Mouse (Mus musculus): ENCODE measurements around the gene Clic5. TPM values are rescaled to one million over a fixed set of nuclear protein-coding genes. Genes with fewer than 3 reads are reported as not detected.
A peak's percentile ranks its signal among the peaks of the same experiment; 100 is the strongest.

Gene Clic5
- polyA plus RNA-seq, 1 experiment from 2014 or later = 15.3 TPM

DNA sequence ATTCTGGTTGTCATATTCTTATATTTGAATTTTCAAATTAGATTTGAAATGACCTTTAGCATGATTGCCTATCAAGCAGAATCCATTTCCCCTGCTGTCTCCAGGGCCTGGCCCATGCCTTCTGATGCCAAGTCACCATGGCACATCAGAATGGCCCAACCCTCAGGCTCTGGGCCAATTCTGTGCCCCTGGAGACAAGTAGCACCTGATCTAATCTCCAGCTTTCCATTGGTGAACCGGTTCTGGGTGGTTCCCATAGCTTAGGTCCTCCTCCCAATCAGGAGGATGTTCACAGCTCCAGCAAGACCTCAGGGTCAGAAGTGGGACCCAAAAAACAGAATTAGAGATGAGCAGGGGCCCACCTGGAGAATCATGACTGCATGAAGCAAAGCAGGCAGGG lies 30.2 kb upstream of the Clic5 start:
- ATAC-seq (ENCODE audit: insufficient number of reproducible peaks, insufficient read depth, low FRiP score, low read depth) = no peak
- 59% methylated on average over 1 of the region's 1 CpGs for WGBS

DNA sequence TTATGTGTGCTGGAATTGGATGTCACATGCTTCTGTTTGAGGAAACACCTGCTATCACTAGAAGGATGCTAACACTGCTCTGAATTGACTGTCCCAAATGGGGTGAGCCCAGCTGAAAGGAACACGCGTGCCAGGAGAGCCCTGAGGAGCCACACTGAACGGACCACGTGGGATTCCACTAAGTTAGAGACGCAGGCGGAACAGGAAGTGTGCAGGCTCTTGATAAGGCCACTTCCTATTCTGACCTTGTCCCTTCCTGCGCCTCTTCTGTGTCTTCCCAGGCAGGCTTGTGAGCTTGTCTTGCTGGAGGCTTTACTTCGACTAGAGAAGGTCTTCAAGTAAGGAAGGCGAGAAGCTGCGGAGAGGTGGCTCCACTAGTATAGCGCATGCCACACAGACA lies 27.9 kb upstream of the Clic5 start:
- H3K9me3 ChIP-seq (ENCODE audit: control insufficient read depth, low read length) = 0 out of 2 replicates have a peak, but pooled peaks cover 3% of the 10 kb centered on the region
- no peak overlapping the region for H3K4me3 ChIP-seq (ENCODE audit: control insufficient read depth in 1 of 2, insufficient read depth in 1 of 2, low read depth in 1 of 2, low read length in 2 of 2)
- no peaks in the 10 kb centered on the region for H3K27me3 ChIP-seq (ENCODE audit: control insufficient read depth, insufficient read depth, low read length)
- peaks cover 2 to 7% of the 10 kb centered on the region in 2 experiments; a peak in 3 of 4 replicates for H3K4me1 ChIP-seq (ENCODE audit: control insufficient read depth in 2 of 2, insufficient read depth in 2 of 2, low read length in 2 of 2)
- no peak overlapping the region for H3K9ac ChIP-seq (ENCODE audit: low read length)
- 82% methylated on average over 11 of the region's 11 CpGs for WGBS
- H3K4me2 ChIP-seq (ENCODE audit: low read length) = no peak overlapping the region
- H3K36me3 ChIP-seq (ENCODE audit: control insufficient read depth, insufficient read depth, low read length) = no peaks in the 10 kb centered on the region
- no peak for ATAC-seq (ENCODE audit: insufficient number of reproducible peaks, insufficient read depth, low FRiP score, low read depth)
- no peak overlapping the region for H3K27ac ChIP-seq (replicated peaks in 1 of 2; ENCODE audit: control insufficient read depth in 1 of 2, insufficient read depth in 1 of 2, low read depth in 2 of 2, low read length in 2 of 2)

More for the DNA sequence above, 30.2 kb upstream of the Clic5 start:
- no peaks in the 10 kb centered on the region for H3K27me3 ChIP-seq (ENCODE audit: control insufficient read depth, insufficient read depth, low read length)
- no peak overlapping the region for H3K27ac ChIP-seq (replicated peaks in 1 of 2; ENCODE audit: control insufficient read depth in 1 of 2, insufficient read depth in 1 of 2, low read depth in 2 of 2, low read length in 2 of 2)
- no peak overlapping the region for H3K4me3 ChIP-seq (ENCODE audit: control insufficient read depth in 1 of 2, insufficient read depth in 1 of 2, low read depth in 1 of 2, low read length in 2 of 2)
- no peak overlapping the region for H3K4me2 ChIP-seq (ENCODE audit: low read length)
- H3K9ac ChIP-seq (ENCODE audit: low read length) = no peak overlapping the region
- 0 out of 2 replicates have a peak, but pooled peaks cover 3% of the 10 kb centered on the region for H3K9me3 ChIP-seq (ENCODE audit: control insufficient read depth, low read length)
- H3K4me1 ChIP-seq (ENCODE audit: control insufficient read depth in 2 of 2, insufficient read depth in 2 of 2, low read length in 2 of 2) = peaks cover 2 to 7% of the 10 kb centered on the region in 2 experiments
- no peaks in the 10 kb centered on the region for H3K36me3 ChIP-seq (ENCODE audit: control insufficient read depth, insufficient read depth, low read length)

DNA sequence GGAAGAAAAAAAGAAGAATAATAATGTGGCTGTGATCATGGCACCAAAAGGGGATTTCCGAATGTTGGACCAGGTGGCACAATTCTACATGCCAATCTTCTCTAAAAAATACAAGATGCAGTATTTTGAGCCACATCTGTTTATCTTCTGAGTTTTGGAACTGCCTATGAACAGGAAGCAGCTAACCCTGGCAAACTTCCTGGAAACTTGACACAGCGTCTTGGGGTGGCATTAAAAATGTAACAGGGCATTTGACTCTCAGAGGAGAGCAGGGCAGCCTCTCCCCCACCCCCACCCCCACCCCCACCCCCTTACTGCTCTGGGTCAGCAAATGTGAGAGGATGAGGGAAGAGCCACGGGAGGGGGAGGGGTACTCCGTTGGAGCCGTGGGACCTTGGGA lies 25.9 kb upstream of the Clic5 start:
- no peak overlapping the region for H3K4me3 ChIP-seq (ENCODE audit: control insufficient read depth in 1 of 2, insufficient read depth in 1 of 2, low read depth in 1 of 2, low read length in 2 of 2)
- no peak overlapping the region for H3K27ac ChIP-seq (replicated peaks in 1 of 2; ENCODE audit: control insufficient read depth in 1 of 2, insufficient read depth in 1 of 2, low read depth in 2 of 2, low read length in 2 of 2)
- peaks cover 4 to 7% of the 10 kb centered on the region in 2 experiments for H3K4me1 ChIP-seq (ENCODE audit: control insufficient read depth in 2 of 2, insufficient read depth in 2 of 2, low read length in 2 of 2)
- H3K4me2 ChIP-seq (ENCODE audit: low read length) = peak overlapping the region; percentile 40
- 0 out of 2 replicates have a peak, but pooled peaks cover 3% of the 10 kb centered on the region for H3K9me3 ChIP-seq (ENCODE audit: control insufficient read depth, low read length)
- no peak overlapping the region for H3K9ac ChIP-seq (ENCODE audit: low read length)
- no peak for ATAC-seq (ENCODE audit: insufficient number of reproducible peaks, insufficient read depth, low FRiP score, low read depth)
- 19% methylated on average over 5 of the region's 5 CpGs for WGBS
- no peaks in the 10 kb centered on the region for H3K27me3 ChIP-seq (ENCODE audit: control insufficient read depth, insufficient read depth, low read length)
- H3K36me3 ChIP-seq (ENCODE audit: control insufficient read depth, insufficient read depth, low read length) = no peaks in the 10 kb centered on the region

DNA sequence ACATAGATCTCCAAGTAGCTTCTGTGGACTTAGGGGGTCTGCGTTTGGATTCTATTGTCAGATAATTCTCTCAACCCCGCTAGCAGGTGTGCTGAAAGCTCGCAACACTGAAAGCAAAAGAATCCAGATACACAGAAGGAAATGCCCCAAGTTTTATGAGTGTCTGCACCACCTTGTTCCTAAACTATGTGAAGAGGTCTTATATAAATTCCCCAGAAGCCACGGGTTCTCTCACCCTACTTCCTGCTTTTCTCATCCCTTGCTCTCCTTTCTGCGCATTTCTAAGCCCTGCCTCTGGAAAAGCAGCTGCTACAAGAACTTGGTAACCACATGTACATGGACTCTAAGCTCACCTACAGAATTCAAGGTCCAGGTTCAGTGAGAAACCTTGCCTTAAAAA lies 25.4 kb upstream of the Clic5 start:
- Histone ChIP-seq H3K27me3 (ENCODE audit: control insufficient read depth, insufficient read depth, low read length) (no peaks in the 10 kb centered on the region), H3K9ac (ENCODE audit: low read length) (no peak overlapping the region), H3K4me3 (ENCODE audit: control insufficient read depth in 1 of 2, insufficient read depth in 1 of 2, low read depth in 1 of 2, low read length in 2 of 2) (no peak overlapping the region), H3K36me3 (ENCODE audit: control insufficient read depth, insufficient read depth, low read length) (no peaks in the 10 kb centered on the region), H3K27ac (replicated peaks in 1 of 2; ENCODE audit: control insufficient read depth in 1 of 2, insufficient read depth in 1 of 2, low read depth in 2 of 2, low read length in 2 of 2) (no peak overlapping the region), H3K4me2 (ENCODE audit: low read length) (peak overlapping the region; percentile 40), H3K4me1 (ENCODE audit: control insufficient read depth in 2 of 2, insufficient read depth in 2 of 2, low read length in 2 of 2) (peaks cover 4 to 7% of the 10 kb centered on the region in 2 experiments), H3K9me3 (ENCODE audit: control insufficient read depth, low read length) (0 out of 2 replicates have a peak, but pooled peaks cover 3% of the 10 kb centered on the region)
- 60% methylated on average over 5 of the region's 5 CpGs for WGBS
- no peak for ATAC-seq (ENCODE audit: insufficient number of reproducible peaks, insufficient read depth, low FRiP score, low read depth)

DNA sequence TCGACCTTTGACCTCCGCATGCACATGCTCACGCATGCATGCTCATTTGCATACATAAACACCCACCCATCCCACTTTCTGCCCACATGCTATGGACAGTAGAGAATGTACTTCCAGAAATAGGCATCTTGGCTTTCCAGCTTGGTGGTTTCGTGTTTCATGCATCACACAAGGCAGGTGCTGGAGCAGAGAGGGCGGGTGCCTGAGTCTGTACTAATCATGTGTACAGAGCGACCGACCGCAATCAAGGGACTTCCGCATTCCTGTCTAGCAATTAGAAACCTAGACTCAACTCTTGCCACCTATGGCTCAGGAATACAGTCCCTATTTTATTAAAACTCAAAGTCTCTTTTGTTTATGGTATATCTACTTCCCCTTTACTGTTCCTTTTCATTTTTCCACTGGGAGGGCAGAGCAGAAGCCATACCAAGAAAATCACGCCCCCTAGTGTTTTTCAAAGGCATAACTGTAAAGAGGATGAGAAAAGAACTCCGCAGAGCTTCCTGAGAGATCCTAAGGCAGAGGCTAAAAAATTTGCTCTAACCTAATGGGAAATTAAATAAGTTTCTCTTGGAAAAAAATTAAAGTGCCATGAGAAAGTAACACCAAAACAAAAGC lies 22.5 kb upstream of the Clic5 start:
- no peak for ATAC-seq (ENCODE audit: insufficient number of reproducible peaks, insufficient read depth, low FRiP score, low read depth)
- H3K4me2 ChIP-seq (ENCODE audit: low read length) = no peak overlapping the region
- no peak overlapping the region for H3K27ac ChIP-seq (replicated peaks in 1 of 2; ENCODE audit: control insufficient read depth in 1 of 2, insufficient read depth in 1 of 2, low read depth in 2 of 2, low read length in 2 of 2)
- 70% methylated on average over 11 of the region's 11 CpGs for WGBS
- H3K4me1 ChIP-seq (ENCODE audit: control insufficient read depth in 2 of 2, insufficient read depth in 2 of 2, low read length in 2 of 2) = peaks cover 4 to 11% of the 10 kb centered on the region in 2 experiments
- H3K4me3 ChIP-seq (ENCODE audit: control insufficient read depth in 1 of 2, insufficient read depth in 1 of 2, low read depth in 1 of 2, low read length in 2 of 2) = no peak overlapping the region
- 0 out of 2 replicates have a peak, but pooled peaks cover 3% of the 10 kb centered on the region for H3K9me3 ChIP-seq (ENCODE audit: control insufficient read depth, low read length)
- H3K36me3 ChIP-seq (ENCODE audit: control insufficient read depth, insufficient read depth, low read length) = no peaks in the 10 kb centered on the region
- no peaks in the 10 kb centered on the region for H3K27me3 ChIP-seq (ENCODE audit: control insufficient read depth, insufficient read depth, low read length)
- no peak overlapping the region for H3K9ac ChIP-seq (ENCODE audit: low read length)

DNA sequence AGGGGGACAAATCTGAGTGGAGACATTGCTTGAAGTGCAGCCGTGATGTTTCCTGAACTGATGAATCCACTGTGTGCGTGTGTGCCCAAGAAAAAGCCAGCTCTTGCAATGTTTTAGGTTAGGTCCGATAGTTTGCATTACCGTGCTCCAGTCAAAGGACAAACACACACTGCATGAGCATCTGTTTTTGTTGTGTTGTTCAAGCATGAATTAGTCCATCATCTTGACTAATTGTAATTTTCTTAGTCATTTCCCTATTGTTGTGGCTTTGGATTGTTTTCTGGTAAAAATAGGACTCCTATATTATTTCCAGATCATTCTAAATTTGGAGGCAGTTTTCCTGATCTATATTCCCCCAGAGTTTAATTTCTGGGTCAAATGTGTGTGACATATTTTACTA lies 18.7 kb upstream of the Clic5 start:
- peaks cover 2 to 5% of the 10 kb centered on the region in 2 experiments; a peak in 2 of 4 replicates for H3K4me1 ChIP-seq (ENCODE audit: control insufficient read depth in 2 of 2, insufficient read depth in 2 of 2, low read length in 2 of 2)
- H3K9me3 ChIP-seq (ENCODE audit: control insufficient read depth, low read length) = no peaks in the 10 kb centered on the region
- no peaks in the 10 kb centered on the region for H3K36me3 ChIP-seq (ENCODE audit: control insufficient read depth, insufficient read depth, low read length)
- H3K27ac ChIP-seq (replicated peaks in 1 of 2; ENCODE audit: control insufficient read depth in 1 of 2, insufficient read depth in 1 of 2, low read depth in 2 of 2, low read length in 2 of 2) = no peak overlapping the region
- H3K4me2 ChIP-seq (ENCODE audit: low read length) = no peak overlapping the region
- ATAC-seq (ENCODE audit: insufficient number of reproducible peaks, insufficient read depth, low FRiP score, low read depth) = no peak
- H3K4me3 ChIP-seq (ENCODE audit: control insufficient read depth in 1 of 2, insufficient read depth in 1 of 2, low read depth in 1 of 2, low read length in 2 of 2) = no peak overlapping the region
- H3K9ac ChIP-seq (ENCODE audit: low read length) = no peak overlapping the region
- WGBS = 92% methylated on average over 4 of the region's 4 CpGs
- H3K27me3 ChIP-seq (ENCODE audit: control insufficient read depth, insufficient read depth, low read length) = no peaks in the 10 kb centered on the region

DNA sequence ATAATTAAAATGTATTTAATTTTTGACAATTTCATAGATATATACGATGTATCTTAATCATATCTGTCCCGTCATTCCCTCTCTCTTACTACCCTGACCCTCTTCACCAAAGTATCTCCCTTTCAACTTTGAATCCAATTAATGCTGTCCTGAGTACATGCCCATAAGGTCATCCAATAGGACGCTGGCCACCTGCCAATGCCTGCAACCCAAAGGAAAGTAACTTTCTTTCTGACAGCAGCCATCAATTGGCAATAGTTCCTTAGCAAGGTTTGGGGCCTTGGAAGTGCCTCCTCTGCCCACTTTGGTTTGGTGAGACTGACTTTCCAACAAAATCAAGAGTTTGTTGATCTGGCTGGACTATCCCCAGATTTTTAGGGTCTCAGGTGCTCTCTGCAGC lies 18.1 kb upstream of the Clic5 start:
- no peaks in the 10 kb centered on the region for H3K9me3 ChIP-seq (ENCODE audit: control insufficient read depth, low read length)
- no peak overlapping the region for H3K4me3 ChIP-seq (ENCODE audit: control insufficient read depth in 1 of 2, insufficient read depth in 1 of 2, low read depth in 1 of 2, low read length in 2 of 2)
- H3K4me1 ChIP-seq (ENCODE audit: control insufficient read depth in 2 of 2, insufficient read depth in 2 of 2, low read length in 2 of 2) = peaks cover 2 to 5% of the 10 kb centered on the region in 2 experiments; a peak in 2 of 4 replicates
- 82% methylated on average over 3 of the region's 3 CpGs for WGBS
- no peaks in the 10 kb centered on the region for H3K27me3 ChIP-seq (ENCODE audit: control insufficient read depth, insufficient read depth, low read length)
- ATAC-seq (ENCODE audit: insufficient number of reproducible peaks, insufficient read depth, low FRiP score, low read depth) = no peak
- H3K4me2 ChIP-seq (ENCODE audit: low read length) = no peak overlapping the region
- H3K27ac ChIP-seq (replicated peaks in 1 of 2; ENCODE audit: control insufficient read depth in 1 of 2, insufficient read depth in 1 of 2, low read depth in 2 of 2, low read length in 2 of 2) = no peak overlapping the region
- no peak overlapping the region for H3K9ac ChIP-seq (ENCODE audit: low read length)
- H3K36me3 ChIP-seq (ENCODE audit: control insufficient read depth, insufficient read depth, low read length) = no peaks in the 10 kb centered on the region

DNA sequence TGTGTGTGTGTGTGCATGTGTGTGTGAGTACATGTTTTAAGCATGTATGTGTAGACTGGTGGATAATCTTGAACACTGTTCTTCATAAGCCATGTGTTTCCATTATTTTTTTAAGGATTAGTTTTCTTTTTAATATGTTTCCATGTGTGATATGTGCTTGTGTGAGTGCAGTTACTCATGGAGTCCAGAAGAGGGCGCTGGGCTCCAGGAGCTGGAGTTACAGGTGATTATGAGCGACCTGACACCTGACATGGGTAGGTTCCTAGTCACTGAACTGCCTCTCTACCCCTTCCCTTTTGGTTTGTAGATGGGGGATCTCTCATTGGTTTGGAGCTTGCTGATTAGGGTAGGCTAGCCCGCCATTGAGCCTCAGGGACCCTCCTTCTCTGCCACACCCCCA lies 16.5 kb upstream of the Clic5 start:
- no peak overlapping the region for H3K9ac ChIP-seq (ENCODE audit: low read length)
- no peak overlapping the region for H3K4me2 ChIP-seq (ENCODE audit: low read length)
- no peak overlapping the region for H3K4me3 ChIP-seq (ENCODE audit: control insufficient read depth in 1 of 2, insufficient read depth in 1 of 2, low read depth in 1 of 2, low read length in 2 of 2)
- H3K27ac ChIP-seq (replicated peaks in 1 of 2; ENCODE audit: control insufficient read depth in 1 of 2, insufficient read depth in 1 of 2, low read depth in 2 of 2, low read length in 2 of 2) = no peak overlapping the region
- no peaks in the 10 kb centered on the region for H3K9me3 ChIP-seq (ENCODE audit: control insufficient read depth, low read length)
- WGBS = 40% methylated on average over 3 of the region's 3 CpGs
- no peaks in the 10 kb centered on the region for H3K27me3 ChIP-seq (ENCODE audit: control insufficient read depth, insufficient read depth, low read length)
- H3K36me3 ChIP-seq (ENCODE audit: control insufficient read depth, insufficient read depth, low read length) = no peaks in the 10 kb centered on the region
- peaks cover 0 to 5% of the 10 kb centered on the region in 2 experiments; a peak in 1 of 4 replicates for H3K4me1 ChIP-seq (ENCODE audit: control insufficient read depth in 2 of 2, insufficient read depth in 2 of 2, low read length in 2 of 2)
- no peak for ATAC-seq (ENCODE audit: insufficient number of reproducible peaks, insufficient read depth, low FRiP score, low read depth)
